Mouse (Mus musculus) frontal cortex, postnatal 14 days (tissue): ENCODE measurements around the gene Celsr1.

Experiments used
- DNase-seq, 2 experiments: peaks; one replicate each; pipeline ENCODE4 v3.0.0; 2022; ENCODE audit warnings: low spot score in 2 of 2

The Celsr1 gene

GRCm38 (mm10) chr15:86033191-86033841 lies at the start of gene Celsr1:
Gene Celsr1, minus strand, starts transcription at chr15:86033777.
- DNase-seq, result no peak

GRCm38 (mm10) chr15:86083261-86083741 lies 49.7 kb upstream of the Celsr1 start:
- no peak for DNase-seq

- no peak for DNase-seq
Observed at GRCm38 (mm10) chr15:86082551-86082961, 49.0 kb upstream of the Celsr1 start.

- DNase-seq, result no peak
Observed at GRCm38 (mm10) chr15:86081654-86082053, 48.1 kb upstream of the Celsr1 start.

- DNase-seq, result no peak
Observed at GRCm38 (mm10) chr15:86080408-86080807, 46.8 kb upstream of the Celsr1 start.

- no peak for DNase-seq
Observed at GRCm38 (mm10) chr15:86079876-86080275, 46.3 kb upstream of the Celsr1 start.

- DNase-seq, result no peak
Observed at GRCm38 (mm10) chr15:86079467-86079866, 45.9 kb upstream of the Celsr1 start.

- DNase-seq, result no peak
Observed at GRCm38 (mm10) chr15:86078481-86079216, 45.1 kb upstream of the Celsr1 start.

GRCm38 (mm10) chr15:86077934-86078333 lies 44.4 kb upstream of the Celsr1 start:
- no peak for DNase-seq

- no peak for DNase-seq
Observed at GRCm38 (mm10) chr15:86076378-86076777, 42.8 kb upstream of the Celsr1 start.

GRCm38 (mm10) chr15:86076048-86076315 lies 42.4 kb upstream of the Celsr1 start:
- no peak for DNase-seq

- no peak for DNase-seq
Observed at GRCm38 (mm10) chr15:86075305-86076047, 41.9 kb upstream of the Celsr1 start.

GRCm38 (mm10) chr15:86074171-86074937 lies 40.8 kb upstream of the Celsr1 start:
- DNase-seq, result no peak

GRCm38 (mm10) chr15:86071166-86071565 lies 37.6 kb upstream of the Celsr1 start:
- DNase-seq, result no peak

GRCm38 (mm10) chr15:86070368-86070767 lies 36.8 kb upstream of the Celsr1 start:
- no peak for DNase-seq

- DNase-seq, result no peak
Observed at GRCm38 (mm10) chr15:86069011-86069791, 35.6 kb upstream of the Celsr1 start.

GRCm38 (mm10) chr15:86067941-86068495 lies 34.4 kb upstream of the Celsr1 start:
- DNase-seq, result no peak

- DNase-seq, result no peak
Observed at GRCm38 (mm10) chr15:86067581-86067910, 34.0 kb upstream of the Celsr1 start.

- DNase-seq, result no peak
Observed at GRCm38 (mm10) chr15:86066836-86067580, 33.4 kb upstream of the Celsr1 start.

- DNase-seq, result no peak
Observed at GRCm38 (mm10) chr15:86065367-86065766, 31.8 kb upstream of the Celsr1 start.
